In genomic region chr2:59878221-59878620, GRCm38 (mm10) we compare ENCODE assay signal across 16 mouse cellular contexts. TPM values are rescaled to one million over a fixed set of nuclear protein-coding genes. Genes with fewer than 3 reads are reported as not detected.
DNase-seq lines count a peak whose midpoint lies in the region; ATAC-seq and TF ChIP-seq lines count a peak whose summit lies in the region.
"Had no signal": no experiment of that assay in that cellular context is flagged by ENCODE, and none has a peak within 500 bp of the region (broad histone marks: within the 10 kb centered on the region; RNA-seq: fewer than 3 reads in every experiment).

No protein-coding gene starts in this region.

- no peaks in the 10 kb centered on the region for H3K27me3 ChIP-seq in intestine, postnatal 0 days (replicated peaks; ENCODE audit: control insufficient read depth, insufficient read depth, low read length)
- no peaks in the 10 kb centered on the region for H3K27me3 ChIP-seq in intestine, embryonic 15.5 days (replicated peaks)
- no peaks in the 10 kb centered on the region for H3K27me3 ChIP-seq in small intestine, adult 2 months (ENCODE audit: control insufficient read depth, insufficient read depth, low read length)
- H3K27me3 ChIP-seq in liver, embryonic 12.5 days (replicated peaks): no peaks in the 10 kb centered on the region
- H3K27me3 ChIP-seq: hindbrain, embryonic 15.5 days; liver, embryonic 13.5 days had no signal

- H3K36me3 ChIP-seq in intestine, postnatal 0 days (ENCODE audit: control insufficient read depth, insufficient read depth): 0 out of 2 replicates have a peak, but pooled peaks cover 5% of the 10 kb centered on the region
- no peaks in the 10 kb centered on the region for H3K36me3 ChIP-seq in intestine, embryonic 15.5 days
- H3K36me3 ChIP-seq in small intestine, adult 2 months (ENCODE audit: control insufficient read depth, insufficient read depth, low read length): 0 out of 2 replicates have a peak, but pooled peaks cover 5% of the 10 kb centered on the region
- 0 out of 2 replicates have a peak, but pooled peaks cover 6% of the 10 kb centered on the region for H3K36me3 ChIP-seq in liver, embryonic 12.5 days
- H3K36me3 ChIP-seq: liver, embryonic 13.5 days had no signal

- DNase-seq in ES-CJ7 (ENCODE audit: low read depth, low spot score): peak; percentile 55
- DNase-seq in kidney, adult 9 months: peak; percentile 22
- no peak for DNase-seq in ovary, postnatal 14 days (ENCODE audit: low spot score)
- DNase-seq: adrenal gland, postnatal 25 days; cerebellum, postnatal 14 days; heart, adult 2 months; heart, postnatal 10 days; liver, embryonic 13.5 days; right cerebral cortex, postnatal 25 days had no signal

- H3K27ac ChIP-seq in intestine, postnatal 0 days (ENCODE audit: low read depth, low read length): no peak overlapping the region
- no peak overlapping the region for H3K27ac ChIP-seq in intestine, embryonic 15.5 days
- H3K27ac ChIP-seq in small intestine, adult 2 months (ENCODE audit: insufficient read depth, low read depth, low read length): no peak overlapping the region
- no peak overlapping the region for H3K27ac ChIP-seq in liver, embryonic 12.5 days
- H3K27ac ChIP-seq: heart, adult 2 months; hindbrain, embryonic 15.5 days; limb, embryonic 10.5 days; liver, embryonic 13.5 days had no signal

- no peak overlapping the region for H3K4me3 ChIP-seq in intestine, postnatal 0 days (ENCODE audit: low read depth, low read length)
- no peak overlapping the region for H3K4me3 ChIP-seq in intestine, embryonic 15.5 days (replicated peaks)
- H3K4me3 ChIP-seq in small intestine, adult 2 months (ENCODE audit: low read depth, low read length): peak overlapping the region; percentile 59
- no peak overlapping the region for H3K4me3 ChIP-seq in liver, embryonic 12.5 days
- H3K4me3 ChIP-seq: heart, adult 2 months; hindbrain, embryonic 15.5 days; limb, embryonic 10.5 days; liver, embryonic 13.5 days had no signal

- 0 out of 2 replicates have a peak overlapping the region, but pooled peaks have one; percentile 4 for H3K4me2 ChIP-seq in intestine, postnatal 0 days (replicated peaks; ENCODE audit: low read depth)
- H3K4me2 ChIP-seq in intestine, embryonic 15.5 days (replicated peaks): no peak overlapping the region
- H3K4me2 ChIP-seq in liver, embryonic 12.5 days: no peak overlapping the region
- H3K4me2 ChIP-seq: hindbrain, embryonic 15.5 days; liver, embryonic 13.5 days had no signal

- H3K9me3 ChIP-seq in intestine, postnatal 0 days (ENCODE audit: control insufficient read depth): no peaks in the 10 kb centered on the region
- H3K9me3 ChIP-seq in intestine, embryonic 15.5 days: no peaks in the 10 kb centered on the region
- no peaks in the 10 kb centered on the region for H3K9me3 ChIP-seq in liver, embryonic 12.5 days (replicated peaks)
- H3K9me3 ChIP-seq: hindbrain, embryonic 15.5 days; limb, embryonic 10.5 days; liver, embryonic 13.5 days had no signal

- no peak for TF ChIP-seq CTCF in intestine, postnatal 0 days (IDR thresholded peaks at IDR 0.05; ENCODE audit: low read depth)
- no peak for TF ChIP-seq CTCF in small intestine, adult 2 months (IDR thresholded peaks at IDR 0.05; ENCODE audit: extremely low read depth, insufficient read length, insufficient replicate concordance, low read depth, low read length)

- WGBS in intestine, postnatal 0 days: 71% methylated on average over 19 of the region's 19 CpGs
- 74% methylated on average over 19 of the region's 19 CpGs for WGBS in intestine, embryonic 15.5 days
- WGBS in small intestine, adult 2 months: 65% methylated on average over 19 of the region's 19 CpGs
- 76% methylated on average over 19 of the region's 19 CpGs for WGBS in liver, embryonic 12.5 days (ENCODE audit: insufficient replicate concordance)

- no peak for ATAC-seq in intestine, postnatal 0 days
- ATAC-seq in intestine, embryonic 15.5 days: no peak
- ATAC-seq in liver, embryonic 12.5 days: no peak
- no peak for ATAC-seq in megakaryocyte progenitor cell, adult 5-6 weeks (replicated peaks; ENCODE audit: poor library complexity)

- no peak for TF ChIP-seq POLR2A in small intestine, adult 2 months (IDR thresholded peaks at IDR 0.05; ENCODE audit: low read depth, low read length)

- no peak overlapping the region for H3K9ac ChIP-seq in intestine, postnatal 0 days (ENCODE audit: low read depth, low read length)
- no peak overlapping the region for H3K9ac ChIP-seq in intestine, embryonic 15.5 days
- no peak overlapping the region for H3K9ac ChIP-seq in liver, embryonic 12.5 days
- H3K9ac ChIP-seq: hindbrain, embryonic 15.5 days; liver, embryonic 13.5 days had no signal

- no peaks in the 10 kb centered on the region for H3K4me1 ChIP-seq in intestine, postnatal 0 days (replicated peaks; ENCODE audit: control insufficient read depth, insufficient read depth, low read length)
- no peaks in the 10 kb centered on the region for H3K4me1 ChIP-seq in intestine, embryonic 15.5 days (replicated peaks)
- H3K4me1 ChIP-seq in small intestine, adult 2 months (ENCODE audit: control insufficient read depth, insufficient read depth, insufficient read length, low read length): no peaks in the 10 kb centered on the region; the same call in 1 of the 2 replicates
- peaks cover 14% of the 10 kb centered on the region for H3K4me1 ChIP-seq in liver, embryonic 12.5 days

RNA-seq across cellular contexts. Expression of gene Wdsub1, which starts 4.2 kb away (rescaled TPM):
- polyA plus RNA-seq in intestine, postnatal 0 days (2015; fragmentation: Nextera tagmentation; extraction: Ambion mirVana): 32.9 and 37.4 TPM in 2 replicates
- 33.3 and 33.9 TPM in 2 replicates for polyA plus RNA-seq in intestine, embryonic 15.5 days (2015; fragmentation: Nextera tagmentation; extraction: Ambion mirVana)
- polyA plus RNA-seq in small intestine, adult 2 months (2012; rRNA removed): 17.5 and 30.4 TPM in 2 replicates
- polyA plus RNA-seq in liver, embryonic 12.5 days (2016; fragmentation: Nextera tagmentation; extraction: Ambion mirVana): 10.5 and 12.9 TPM in 2 replicates
- total RNA-seq in megakaryocyte progenitor cell, adult 5-6 weeks (2015): 8.2 and 9.3 TPM in 2 replicates
- 10.2 and 12.2 TPM in 2 replicates for total RNA-seq in megakaryocyte progenitor cell, adult 5-6 weeks (2017)
